Mouse (Mus musculus): ENCODE results near the gene Map4k1.
"Not testable (repeated sequence)": the region's sequence is repeated elsewhere in the genome, so short reads cannot be mapped to it uniquely, and the experiment has no call there.

The Map4k1 gene

GRCm38 (mm10) chr7:28955295-28955897 lies 26.5 kb upstream of the Map4k1 start:
- DNase-seq: peak in 1 of 2 experiments; percentile 29

DNA sequence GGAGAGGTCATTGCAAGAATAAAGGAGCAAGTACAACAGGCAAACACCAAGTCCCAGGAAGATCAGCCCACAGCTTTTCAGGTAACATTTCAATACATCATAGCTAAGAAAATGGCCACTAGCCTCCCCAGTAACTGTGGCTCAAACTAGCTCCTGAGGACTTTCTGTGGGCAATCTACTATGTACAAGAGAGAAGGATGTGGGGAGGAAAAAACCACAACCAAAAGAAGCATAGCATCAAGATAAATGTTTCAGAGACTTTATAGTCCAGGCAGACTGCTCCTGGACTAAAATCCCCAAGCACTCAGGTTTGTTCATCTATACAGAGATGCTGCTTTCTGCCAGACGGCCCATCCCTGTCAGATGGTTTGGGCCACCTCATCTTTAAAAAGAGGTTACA lies 25.6 kb upstream of the Map4k1 start:
- no peak for DNase-seq

DNA sequence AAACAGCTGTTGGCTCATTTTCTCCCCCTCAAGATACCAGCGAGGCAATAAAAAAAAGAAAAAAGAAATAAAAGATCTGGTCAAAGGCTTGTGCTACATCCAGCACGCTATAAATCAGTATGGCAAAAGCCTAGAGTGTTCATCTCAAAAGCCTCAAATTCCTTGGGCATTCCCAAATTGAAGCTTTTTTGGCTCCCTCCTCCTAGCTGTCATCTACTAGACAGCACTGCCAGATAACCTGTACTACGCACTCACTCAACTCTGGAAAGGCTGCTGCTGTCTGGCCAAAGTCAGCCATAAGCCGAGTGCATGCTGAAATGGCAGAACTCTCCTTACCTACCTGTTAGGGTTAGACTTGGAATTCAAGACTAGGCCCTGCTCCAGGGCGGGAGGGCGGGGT lies 24.6 kb upstream of the Map4k1 start:
- no peak for DNase-seq

- DNase-seq: no peak
Observed at GRCm38 (mm10) chr7:28957997-28958725, 23.7 kb upstream of the Map4k1 start.

DNA sequence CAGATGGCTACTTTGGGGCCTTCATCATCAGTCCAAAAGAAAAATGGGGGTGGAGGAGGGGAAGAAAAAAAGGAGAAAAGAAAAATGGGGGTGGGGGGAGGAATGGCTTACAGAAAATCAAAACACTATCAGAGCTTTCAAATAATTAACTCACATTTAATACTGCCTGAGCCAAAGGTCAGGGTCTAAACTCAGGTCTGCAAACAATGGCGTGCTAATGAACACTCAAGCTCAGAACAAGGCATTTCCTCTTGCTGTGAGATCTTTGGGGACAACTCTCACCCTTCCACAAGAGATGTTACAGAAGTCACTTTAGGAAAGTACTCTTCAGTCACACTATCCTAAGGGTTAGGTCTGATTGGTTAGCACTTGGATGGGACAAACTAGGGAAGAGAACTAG lies 23.1 kb upstream of the Map4k1 start:
- DNase-seq: no peak

DNA sequence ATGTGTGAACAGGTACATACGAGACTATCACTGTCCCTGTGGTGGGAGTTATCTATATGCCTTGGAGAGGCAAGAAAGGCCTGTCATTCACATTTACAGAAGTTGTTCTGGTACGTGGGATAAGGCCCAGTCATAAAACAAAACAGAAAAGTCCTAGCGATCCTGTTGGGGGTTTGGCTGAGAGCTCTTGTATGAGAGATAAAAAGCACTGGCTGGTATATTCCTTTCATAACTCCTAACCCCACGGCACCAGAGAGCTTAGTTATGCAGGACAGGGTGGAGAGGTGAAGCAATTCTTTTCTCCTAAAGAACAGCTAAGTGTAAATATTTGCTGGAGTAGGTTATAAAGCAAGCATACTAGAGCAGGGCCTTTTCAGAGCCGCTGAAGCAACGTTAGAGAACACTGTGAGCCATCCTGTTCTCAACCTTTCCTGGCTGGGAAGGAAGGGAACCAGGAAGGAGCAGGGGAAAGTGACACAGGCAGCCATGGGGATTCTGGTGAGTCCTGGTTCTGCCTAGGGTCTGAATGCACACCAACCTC lies 22.3 kb upstream of the Map4k1 start:
- DNase-seq: no peak

- no peak for DNase-seq
Observed at GRCm38 (mm10) chr7:28960354-28961046, 21.4 kb upstream of the Map4k1 start.

DNA sequence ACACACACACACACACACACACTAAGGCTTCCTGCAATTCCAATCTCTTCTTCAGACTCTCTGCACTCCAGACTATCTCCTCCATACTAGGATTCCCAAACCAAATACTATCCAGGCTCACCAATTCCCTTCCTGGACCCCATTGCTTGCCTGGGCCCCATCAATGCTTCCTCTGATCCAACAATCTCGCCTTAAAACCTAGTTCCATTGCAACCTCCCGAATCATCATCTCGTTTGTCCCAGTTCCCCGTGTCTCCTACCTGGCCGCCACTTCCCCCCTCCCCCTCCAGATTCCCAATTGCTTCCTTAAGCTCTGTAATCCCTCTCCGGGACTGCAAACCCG lies 20.3 kb upstream of the Map4k1 start:
- no peak for DNase-seq

- DNase-seq: peak; percentile 100
Observed at GRCm38 (mm10) chr7:28961927-28962670, 19.8 kb upstream of the Map4k1 start, which contains the start of gene Actn4. Gene Actn4, minus strand, starts transcription at chr7:28962340.

- DNase-seq: no peak
Observed at GRCm38 (mm10) chr7:28963399-28963923, 18.4 kb upstream of the Map4k1 start.

GRCm38 (mm10) chr7:28965346-28965840 lies 16.5 kb upstream of the Map4k1 start:
- DNase-seq: no peak

DNA sequence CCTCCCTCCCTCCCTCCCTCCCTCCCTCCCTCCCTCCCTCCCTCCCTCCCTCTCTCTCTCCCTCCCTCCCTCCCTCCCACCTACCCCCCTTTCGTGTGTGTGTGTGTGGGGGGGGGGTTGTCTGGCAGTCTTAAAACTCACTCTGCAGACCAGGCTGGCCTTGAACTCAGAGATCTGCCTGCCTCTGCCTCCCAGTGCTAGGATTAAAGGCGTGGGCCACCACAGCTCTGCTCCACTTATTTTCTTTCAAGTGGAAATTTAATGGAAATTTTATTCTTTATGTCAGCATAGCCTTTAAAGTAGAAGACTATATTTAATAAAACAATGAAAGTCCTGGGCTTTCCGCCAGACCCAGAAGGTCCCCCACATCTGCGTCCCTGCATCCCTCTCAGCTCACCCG lies 15.7 kb upstream of the Map4k1 start:
- DNase-seq: no peak

DNA sequence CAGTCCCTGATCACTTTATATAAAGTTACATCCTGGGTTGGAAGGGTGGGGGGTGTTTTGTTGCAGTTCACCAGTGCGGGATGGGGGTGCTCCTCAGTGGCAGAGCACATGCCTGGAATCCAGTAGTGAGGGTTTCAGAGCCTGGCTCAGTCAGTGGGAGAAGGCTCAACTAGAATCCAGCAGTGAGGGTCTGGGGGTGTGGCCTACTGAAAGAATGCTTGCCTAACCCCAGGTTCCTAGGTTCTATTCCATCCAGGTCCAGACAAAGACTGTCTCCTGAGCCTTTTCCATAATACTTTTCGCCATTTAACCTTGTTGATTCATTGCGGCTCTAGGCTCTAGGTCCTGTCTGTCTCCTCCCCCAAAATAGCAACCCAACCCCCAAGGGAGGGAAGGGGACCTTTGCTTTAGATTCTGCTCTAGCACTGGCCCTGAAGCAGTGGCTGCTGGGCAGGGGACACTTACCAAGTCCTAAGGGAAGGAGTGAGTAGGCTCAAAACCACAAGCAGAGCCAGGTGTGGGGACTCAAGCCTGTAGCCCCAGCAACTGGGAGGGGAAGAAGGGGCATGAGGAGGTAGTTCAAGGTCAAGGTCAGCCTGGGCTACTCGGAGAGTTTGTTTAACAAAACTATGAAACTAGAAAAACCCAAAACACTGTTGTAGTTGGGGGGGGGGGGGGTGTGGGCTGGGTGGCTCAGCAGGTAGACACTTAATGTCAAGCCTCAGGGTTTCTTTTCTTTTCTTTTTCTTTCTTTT lies 14.9 kb upstream of the Map4k1 start:
- DNase-seq: no peak

- DNase-seq: not testable (repeated sequence)
Observed at GRCm38 (mm10) chr7:28968120-28968519, 13.7 kb upstream of the Map4k1 start.

DNA sequence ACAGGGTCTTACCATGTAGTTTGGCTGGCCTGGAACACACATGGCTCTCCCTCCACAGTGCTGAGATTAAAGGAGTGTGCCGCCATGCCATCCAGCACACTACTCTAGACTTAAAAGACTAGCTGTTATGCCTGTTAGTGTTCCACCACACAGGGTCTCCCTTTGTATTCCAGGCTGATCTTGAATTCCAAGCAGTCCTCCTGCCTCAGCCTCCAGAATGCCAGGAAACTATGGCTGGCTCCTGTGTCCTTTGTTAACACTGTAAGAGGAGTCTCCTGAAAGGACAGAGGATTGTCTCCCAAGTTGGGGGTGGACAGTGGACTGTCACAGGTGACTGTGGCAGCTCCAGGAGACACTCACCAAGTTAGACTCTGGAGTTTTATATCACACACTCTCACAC lies 12.6 kb upstream of the Map4k1 start:
- no peak for DNase-seq

DNA sequence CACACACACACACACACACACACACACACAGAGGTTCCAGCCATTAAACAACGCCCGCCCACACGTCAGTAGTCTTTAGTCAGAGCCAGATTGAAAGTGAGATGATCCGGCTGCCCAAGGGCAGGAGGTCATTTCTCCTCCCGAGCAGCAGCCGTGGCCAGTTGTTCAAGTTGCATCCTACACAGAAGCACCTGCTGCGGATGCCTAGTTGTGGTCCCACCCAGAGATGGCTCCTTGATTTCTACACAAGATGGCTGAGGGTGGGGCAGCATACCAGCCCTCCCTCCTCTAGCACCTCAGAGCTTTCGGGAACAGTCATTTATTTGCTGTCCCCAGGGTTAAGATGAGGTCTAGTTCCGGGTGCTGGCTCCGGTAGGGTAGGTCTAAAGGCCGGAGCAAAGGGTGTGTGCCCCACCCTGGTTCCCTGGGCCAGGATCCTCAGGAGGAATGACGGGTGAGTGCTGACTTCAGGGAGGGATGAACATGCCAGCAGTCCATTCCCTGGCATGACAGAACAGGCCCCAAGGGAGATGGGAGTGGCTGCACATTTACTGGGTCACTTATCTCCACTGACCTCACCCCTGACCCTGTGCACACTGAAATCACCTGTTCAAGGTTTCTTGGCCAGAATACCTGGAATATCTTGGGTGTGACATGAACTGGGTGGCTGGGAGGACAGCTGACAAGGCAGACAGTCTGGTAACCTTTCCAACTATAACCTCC lies 12.0 kb upstream of the Map4k1 start:
- no peak for DNase-seq

- DNase-seq: no peak
Observed at GRCm38 (mm10) chr7:28971029-28971428, 10.8 kb upstream of the Map4k1 start.

DNA sequence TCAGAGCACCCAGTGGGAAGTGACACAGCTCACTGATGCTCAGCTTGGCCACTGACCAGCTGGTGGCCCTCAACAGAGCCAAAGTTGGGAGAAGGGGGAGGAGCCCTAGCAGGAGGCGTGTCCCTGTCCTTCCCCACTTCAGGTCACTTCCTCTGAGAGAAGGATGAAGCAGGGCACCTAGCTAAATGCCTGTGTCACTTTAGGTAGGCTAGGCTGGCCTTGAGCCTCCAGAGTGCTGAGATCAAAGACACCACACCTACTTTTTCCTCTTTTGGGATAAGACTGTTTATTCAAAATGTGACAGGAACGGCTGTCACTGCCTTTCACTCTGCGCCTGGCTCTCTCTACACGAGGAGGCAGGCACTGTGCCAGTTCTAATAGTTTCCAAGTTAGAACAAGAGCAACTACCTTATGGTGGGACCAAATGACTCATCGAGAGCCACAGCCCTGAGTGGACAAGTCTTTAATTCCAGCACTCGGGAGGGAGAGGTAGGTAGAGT lies 10.0 kb upstream of the Map4k1 start:
- DNase-seq: no peak

- DNase-seq: peak; percentile 89 to 93
Observed at GRCm38 (mm10) chr7:28972542-28972985, 9.3 kb upstream of the Map4k1 start.

DNA sequence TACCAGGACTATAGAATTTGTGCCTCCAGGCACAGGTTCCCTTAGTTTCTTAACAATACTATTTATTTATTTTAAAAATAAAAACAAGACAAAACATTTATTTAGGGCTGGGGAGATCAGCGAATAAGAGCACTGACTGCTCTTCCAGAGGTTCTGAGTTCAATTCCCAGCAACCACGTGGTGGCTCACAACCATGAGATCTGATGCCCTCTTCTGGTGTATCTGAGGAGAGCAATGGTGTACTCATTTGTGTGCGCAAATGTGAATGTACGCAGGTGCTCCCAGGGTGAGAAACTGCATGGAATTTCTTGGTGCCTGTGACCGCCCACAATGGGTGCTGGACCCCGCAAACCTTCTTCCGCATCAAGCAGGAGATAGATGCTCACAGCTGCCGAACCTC lies 8.8 kb upstream of the Map4k1 start:
- DNase-seq: peak; percentile 29 to 41

GRCm38 (mm10) chr7:28977556-28977955 lies 4.3 kb upstream of the Map4k1 start:
- DNase-seq: no peak
